Mouse (Mus musculus): ENCODE data around the gene Slc11a2. TPM values are rescaled to one million over a fixed set of nuclear protein-coding genes. Genes with fewer than 3 reads are reported as not detected.

Gene Slc11a2
- polyA plus RNA-seq, 1 experiment from 2014 or later = 24.6 TPM

- Histone ChIP-seq H3K4me1 (peaks cover 5% of the 10 kb centered on the region; the same call in 1 of the 2 replicates), H3K27me3 (no peaks in the 10 kb centered on the region), H3K27ac (no peak overlapping the region), H3K9me3 (replicated peaks) (no peaks in the 10 kb centered on the region), H3K4me2 (replicated peaks) (no peak overlapping the region), H3K36me3 (peaks cover 17% of the 10 kb centered on the region), H3K9ac (no peak overlapping the region), H3K4me3 (no peak overlapping the region)
- WGBS = 79% methylated on average over 4 of the region's 4 CpGs
- no peak for ATAC-seq (ENCODE audit: low FRiP score)
Measured at GRCm38 (mm10) chr15:100414011-100414410, 10.9 kb downstream of the Slc11a2 start.

- Histone ChIP-seq H3K4me2 (replicated peaks) (no peak overlapping the region), H3K27ac (no peak overlapping the region), H3K36me3 (peaks cover 24% of the 10 kb centered on the region), H3K9ac (no peak overlapping the region), H3K27me3 (no peaks in the 10 kb centered on the region), H3K4me1 (peaks cover 5% of the 10 kb centered on the region; the same call in 1 of the 2 replicates), H3K9me3 (replicated peaks) (no peaks in the 10 kb centered on the region), H3K4me3 (no peak overlapping the region)
- 84% methylated on average over 4 of the region's 5 CpGs for WGBS
- no peak for ATAC-seq (ENCODE audit: low FRiP score)
Measured at GRCm38 (mm10) chr15:100413306-100413705, 11.6 kb downstream of the Slc11a2 start.

GRCm38 (mm10) chr15:100411731-100412130, 13.1 kb downstream of the Slc11a2 start:
- Histone ChIP-seq H3K4me1 (peaks cover 5% of the 10 kb centered on the region; the same call in 1 of the 2 replicates), H3K4me3 (no peak overlapping the region), H3K9me3 (replicated peaks) (no peaks in the 10 kb centered on the region), H3K4me2 (replicated peaks) (no peak overlapping the region), H3K27ac (no peak overlapping the region), H3K9ac (no peak overlapping the region), H3K36me3 (peaks cover 38% of the 10 kb centered on the region), H3K27me3 (no peaks in the 10 kb centered on the region)
- ATAC-seq (ENCODE audit: low FRiP score) = no peak
- 86% methylated on average over 5 of the region's 5 CpGs for WGBS

DNA sequence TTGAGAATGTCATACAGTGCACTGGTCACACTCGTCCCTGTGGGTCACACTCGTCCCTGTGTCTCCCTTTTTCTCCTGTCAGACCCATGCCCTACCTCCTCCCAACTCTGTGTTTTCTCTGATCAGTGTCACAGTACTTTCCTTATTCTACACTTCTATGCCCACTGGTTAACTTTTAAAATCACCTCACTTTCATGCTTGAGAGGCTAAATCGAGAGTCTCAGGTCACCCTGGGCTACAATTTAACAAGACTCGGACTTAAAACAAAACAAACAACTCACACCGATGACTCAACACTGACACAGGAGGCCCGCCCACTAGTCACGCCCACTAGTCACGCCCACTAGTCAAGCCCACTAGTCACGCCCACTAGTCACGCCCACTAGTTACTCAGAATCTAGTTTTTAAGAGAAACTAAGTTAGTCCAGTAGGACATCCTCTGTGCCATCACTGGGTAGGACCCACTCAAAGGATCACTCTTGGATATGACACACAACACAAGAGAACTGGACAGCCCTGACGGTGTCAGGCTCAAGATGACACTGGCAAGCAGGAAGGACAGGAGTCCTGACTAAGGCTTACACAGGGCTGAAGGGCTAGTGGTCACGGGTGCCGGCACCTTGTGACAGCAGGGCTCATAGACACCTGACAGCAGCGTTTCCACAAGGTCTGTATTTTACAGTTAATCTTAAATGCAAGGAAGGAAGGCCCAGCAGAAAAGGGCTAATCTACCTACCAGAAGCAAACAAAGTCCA, 13.8 kb downstream of the Slc11a2 start:
- Histone ChIP-seq H3K4me2 (replicated peaks) (no peak overlapping the region), H3K27me3 (no peaks in the 10 kb centered on the region), H3K36me3 (peaks cover 40% of the 10 kb centered on the region), H3K9me3 (replicated peaks) (no peaks in the 10 kb centered on the region), H3K4me1 (peaks cover 5% of the 10 kb centered on the region; the same call in 1 of the 2 replicates), H3K27ac (no peak overlapping the region), H3K4me3 (no peak overlapping the region), H3K9ac (no peak overlapping the region)
- no peak for ATAC-seq (ENCODE audit: low FRiP score)
- 69% methylated on average over 14 of the region's 14 CpGs for WGBS

- H3K36me3 ChIP-seq = peaks cover 84% of the 10 kb centered on the region
- no peak overlapping the region for H3K4me2 ChIP-seq (replicated peaks)
- no peaks in the 10 kb centered on the region for H3K4me1 ChIP-seq
- H3K4me3 ChIP-seq = no peak overlapping the region
- H3K27ac ChIP-seq = no peak overlapping the region
- H3K9ac ChIP-seq = no peak overlapping the region
- ATAC-seq (ENCODE audit: low FRiP score) = no peak
- WGBS = 93% methylated on average over 5 of the region's 5 CpGs
- H3K9me3 ChIP-seq (replicated peaks) = no peaks in the 10 kb centered on the region
- no peaks in the 10 kb centered on the region for H3K27me3 ChIP-seq
Measured at GRCm38 (mm10) chr15:100406088-100406487, 18.8 kb downstream of the Slc11a2 start.

DNA sequence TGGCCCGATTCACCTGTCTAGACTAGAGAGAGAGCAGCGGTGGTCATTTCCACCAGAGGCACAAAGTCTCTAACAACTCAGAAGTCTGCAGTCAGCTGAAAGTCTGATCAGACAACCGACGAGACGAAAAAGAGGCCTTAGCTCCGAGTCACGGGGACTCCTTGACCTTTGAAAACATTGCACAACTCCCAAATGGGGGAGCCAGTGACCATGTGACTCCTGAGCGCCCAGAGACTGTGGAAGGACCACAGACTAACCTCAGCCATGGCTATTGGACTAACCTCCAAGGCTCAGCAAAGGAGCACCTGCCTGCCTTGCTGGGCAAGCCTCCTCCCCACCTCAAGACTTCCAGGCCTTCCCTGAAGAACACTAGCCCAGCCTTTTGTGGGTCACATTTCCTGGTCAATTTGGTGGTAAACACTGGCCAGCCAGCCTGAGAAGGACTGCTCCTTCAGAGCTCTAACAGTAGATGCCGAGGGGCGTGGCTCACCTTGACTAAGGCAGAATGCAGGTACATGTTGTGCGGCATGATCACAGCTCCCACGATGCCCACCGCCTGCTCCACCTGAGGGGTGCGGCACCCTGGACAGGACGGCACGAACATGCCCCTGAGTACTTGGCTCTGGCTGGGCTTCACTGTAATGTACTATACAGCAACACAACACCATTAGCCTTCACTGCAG, 21.4 kb downstream of the Slc11a2 start:
- H3K27ac ChIP-seq = no peak overlapping the region
- H3K4me2 ChIP-seq (replicated peaks) = no peak overlapping the region
- no peaks in the 10 kb centered on the region for H3K4me1 ChIP-seq
- 93% methylated on average over 16 of the region's 16 CpGs for WGBS
- H3K9ac ChIP-seq = no peak overlapping the region
- H3K36me3 ChIP-seq = peaks cover 92% of the 10 kb centered on the region
- ATAC-seq (ENCODE audit: low FRiP score) = no peak
- no peaks in the 10 kb centered on the region for H3K27me3 ChIP-seq
- H3K9me3 ChIP-seq (replicated peaks) = no peaks in the 10 kb centered on the region
- H3K4me3 ChIP-seq = no peak overlapping the region

DNA sequence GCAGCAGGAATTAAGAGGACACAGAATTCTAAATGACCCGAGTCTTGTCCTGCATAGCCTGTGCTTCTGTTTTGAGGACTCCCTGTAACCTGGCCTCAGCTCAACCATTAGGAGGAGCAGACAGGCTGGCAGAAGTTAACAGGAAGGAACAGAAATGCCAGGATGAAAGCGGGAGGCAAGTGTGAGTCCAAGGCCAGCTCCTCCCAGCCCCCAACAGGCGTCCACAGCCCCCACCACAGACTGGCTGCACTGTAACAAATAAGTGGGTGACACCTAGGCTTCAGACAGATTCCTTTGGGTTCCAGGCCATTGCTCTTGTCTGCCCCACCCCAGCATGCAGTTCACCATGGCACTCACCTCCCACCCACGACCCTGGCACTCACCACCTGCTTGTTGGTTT, 22.1 kb downstream of the Slc11a2 start:
- H3K27me3 ChIP-seq = no peaks in the 10 kb centered on the region
- no peak overlapping the region for H3K4me2 ChIP-seq (replicated peaks)
- no peaks in the 10 kb centered on the region for H3K4me1 ChIP-seq
- ATAC-seq (ENCODE audit: low FRiP score) = no peak
- H3K36me3 ChIP-seq = peaks cover 92% of the 10 kb centered on the region
- H3K9me3 ChIP-seq (replicated peaks) = no peaks in the 10 kb centered on the region
- H3K4me3 ChIP-seq = no peak overlapping the region
- no peak overlapping the region for H3K27ac ChIP-seq
- H3K9ac ChIP-seq = no peak overlapping the region
- WGBS = 90% methylated on average over 4 of the region's 4 CpGs

DNA sequence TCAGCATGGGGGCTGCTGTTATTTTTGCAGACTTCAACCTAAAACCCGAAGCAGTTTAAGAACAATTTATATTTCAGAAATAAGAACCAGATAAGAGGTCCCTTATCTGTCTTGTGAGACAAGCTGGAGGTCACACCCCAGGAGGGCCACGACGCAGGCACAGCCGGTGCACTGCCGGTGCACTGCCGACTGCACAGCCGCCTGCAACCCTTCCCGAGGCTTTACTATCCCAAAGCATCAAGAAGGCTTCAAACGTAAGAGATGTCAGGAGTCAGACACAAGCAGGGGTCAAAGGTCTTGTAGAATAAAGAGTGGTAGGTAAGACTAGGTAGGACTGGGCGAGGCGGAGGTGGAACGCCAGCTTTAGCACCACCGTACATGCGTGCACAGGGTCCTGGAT, 22.5 kb downstream of the Slc11a2 start:
- no peaks in the 10 kb centered on the region for H3K4me1 ChIP-seq
- no peaks in the 10 kb centered on the region for H3K9me3 ChIP-seq (replicated peaks)
- H3K9ac ChIP-seq = no peak overlapping the region
- no peak overlapping the region for H3K4me3 ChIP-seq
- no peak overlapping the region for H3K4me2 ChIP-seq (replicated peaks)
- no peak overlapping the region for H3K27ac ChIP-seq
- H3K36me3 ChIP-seq = peaks cover 92% of the 10 kb centered on the region
- WGBS = 92% methylated on average over 14 of the region's 14 CpGs
- ATAC-seq (ENCODE audit: low FRiP score) = no peak
- no peaks in the 10 kb centered on the region for H3K27me3 ChIP-seq

DNA sequence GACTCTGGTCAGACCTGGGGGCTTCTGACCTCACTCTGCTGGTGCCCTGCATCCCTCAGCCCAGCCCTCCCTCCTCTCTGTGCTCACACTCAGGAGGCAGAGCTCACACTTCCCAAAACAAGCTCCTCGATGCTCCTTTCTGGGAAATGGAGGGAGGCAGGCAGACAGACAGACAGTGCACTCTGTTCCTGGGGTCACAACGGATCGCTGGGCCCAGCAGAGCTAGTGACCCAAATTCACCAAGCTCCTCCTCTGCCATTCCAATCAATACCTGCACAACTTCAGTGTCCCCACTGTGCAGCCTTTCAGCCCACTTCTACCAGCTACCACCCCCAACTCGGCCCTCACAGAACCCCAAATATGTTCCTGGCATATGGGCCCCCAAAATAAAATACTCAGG, 23.1 kb downstream of the Slc11a2 start:
- no peak overlapping the region for H3K4me2 ChIP-seq (replicated peaks)

GRCm38 (mm10) chr15:100400592-100401250, 24.2 kb downstream of the Slc11a2 start:
- H3K36me3 ChIP-seq = peaks cover 97% of the 10 kb centered on the region
- ATAC-seq (ENCODE audit: low FRiP score) = no peak
- H3K9me3 ChIP-seq (replicated peaks) = no peaks in the 10 kb centered on the region
- H3K9ac ChIP-seq = no peak overlapping the region
- H3K4me1 ChIP-seq = no peaks in the 10 kb centered on the region
- H3K4me2 ChIP-seq (replicated peaks) = no peak overlapping the region
- 91% methylated on average over 16 of the region's 16 CpGs for WGBS
- no peak overlapping the region for H3K4me3 ChIP-seq
- no peak overlapping the region for H3K27ac ChIP-seq
- H3K27me3 ChIP-seq = no peaks in the 10 kb centered on the region

More for the DNA sequence above, 23.1 kb downstream of the Slc11a2 start:
- ATAC-seq (ENCODE audit: low FRiP score) = no peak
- Histone ChIP-seq H3K4me3 (no peak overlapping the region), H3K9me3 (replicated peaks) (no peaks in the 10 kb centered on the region), H3K27me3 (no peaks in the 10 kb centered on the region), H3K4me1 (no peaks in the 10 kb centered on the region), H3K27ac (no peak overlapping the region), H3K9ac (no peak overlapping the region), H3K36me3 (peaks cover 93% of the 10 kb centered on the region)
- WGBS = 90% methylated on average over 4 of the region's 4 CpGs

GRCm38 (mm10) chr15:100395561-100395960, 29.3 kb downstream of the Slc11a2 start:
- H3K4me3 ChIP-seq = no peak overlapping the region

GRCm38 (mm10) chr15:100393016-100393415, 31.9 kb downstream of the Slc11a2 start:
- no peak overlapping the region for H3K27ac ChIP-seq
- H3K4me1 ChIP-seq = peaks cover 4% of the 10 kb centered on the region; the same call in 1 of the 2 replicates
- no peaks in the 10 kb centered on the region for H3K27me3 ChIP-seq
- H3K36me3 ChIP-seq = peaks cover 50% of the 10 kb centered on the region
- H3K4me2 ChIP-seq (replicated peaks) = no peak overlapping the region
- ATAC-seq (ENCODE audit: low FRiP score) = no peak
- 89% methylated on average over 11 of the region's 11 CpGs for WGBS
- H3K4me3 ChIP-seq = no peak overlapping the region
- H3K9me3 ChIP-seq (replicated peaks) = no peaks in the 10 kb centered on the region
- H3K9ac ChIP-seq = no peak overlapping the region

More at GRCm38 (mm10) chr15:100395561-100395960, 29.3 kb downstream of the Slc11a2 start:
- WGBS = 96% methylated on average over 3 of the region's 3 CpGs
- ATAC-seq (ENCODE audit: low FRiP score) = no peak
- H3K9me3 ChIP-seq (replicated peaks) = no peaks in the 10 kb centered on the region
- no peaks in the 10 kb centered on the region for H3K4me1 ChIP-seq
- H3K27me3 ChIP-seq = no peaks in the 10 kb centered on the region
- no peak overlapping the region for H3K4me2 ChIP-seq (replicated peaks)
- H3K27ac ChIP-seq = no peak overlapping the region
- H3K9ac ChIP-seq = no peak overlapping the region
- H3K36me3 ChIP-seq = peaks cover 76% of the 10 kb centered on the region
